Mouse (Mus musculus): ENCODE measurements at regions not wholly inside any gene's neighbourhood (a gene's known extent, or its start where the extent isn't known, plus 50 kb on each side); places are given as distances from the start of the nearest gene placed in this dataset.

- Histone ChIP-seq H3K27ac (replicated peaks; ENCODE audit: low read depth, low read length) (no peak overlapping the region), H3K4me3 (ENCODE audit: low read depth, low read length) (no peak overlapping the region), H3K9me3 (replicated peaks; ENCODE audit: control insufficient read depth, low read length) (no peaks in the 10 kb centered on the region), H3K27me3 (ENCODE audit: control insufficient read depth, insufficient read depth, low read length) (no peaks in the 10 kb centered on the region), H3K4me1 (ENCODE audit: control insufficient read depth, insufficient read depth, low read length) (no peaks in the 10 kb centered on the region), H3K4me2 (ENCODE audit: low read depth, low read length) (no peak overlapping the region), H3K36me3 (replicated peaks; ENCODE audit: control insufficient read depth, insufficient read depth, low read depth, low read length) (no peaks in the 10 kb centered on the region), H3K9ac (replicated peaks; ENCODE audit: low read length) (no peak overlapping the region)
- 59% methylated on average over 2 of the region's 2 CpGs for WGBS
- DNase-seq (ENCODE audit: low spot score) (no peak), ATAC-seq (replicated peaks; ENCODE audit: insufficient number of reproducible peaks, low FRiP score, low TSS enrichment, low read depth) (no peak)
These were observed 483.3 kb downstream of the Meis1 start for GRCm38 (mm10) chr11:18535592-18535857.

- Histone ChIP-seq H3K4me1 (ENCODE audit: control insufficient read depth, insufficient read depth, low read length) (no peaks in the 10 kb centered on the region), H3K4me3 (ENCODE audit: low read depth, low read length) (no peak overlapping the region), H3K27ac (replicated peaks; ENCODE audit: low read depth, low read length) (no peak overlapping the region), H3K36me3 (replicated peaks; ENCODE audit: control insufficient read depth, insufficient read depth, low read depth, low read length) (no peaks in the 10 kb centered on the region), H3K9me3 (replicated peaks; ENCODE audit: control insufficient read depth, low read length) (no peaks in the 10 kb centered on the region), H3K27me3 (ENCODE audit: control insufficient read depth, insufficient read depth, low read length) (no peaks in the 10 kb centered on the region), H3K9ac (replicated peaks; ENCODE audit: low read length) (no peak overlapping the region), H3K4me2 (ENCODE audit: low read depth, low read length) (no peak overlapping the region)
- 67% methylated on average over 7 of the region's 7 CpGs for WGBS
- DNase-seq (ENCODE audit: low spot score): peak; percentile 11
- ATAC-seq (replicated peaks; ENCODE audit: insufficient number of reproducible peaks, low FRiP score, low TSS enrichment, low read depth): no peak
These were observed 483.8 kb downstream of the Meis1 start for GRCm38 (mm10) chr11:18534807-18535591.

- DNase-seq (ENCODE audit: low spot score) (no peak), ATAC-seq (replicated peaks; ENCODE audit: insufficient number of reproducible peaks, low FRiP score, low TSS enrichment, low read depth) (no peak)
- Histone ChIP-seq H3K9me3 (replicated peaks; ENCODE audit: control insufficient read depth, low read length) (no peaks in the 10 kb centered on the region), H3K4me3 (ENCODE audit: low read depth, low read length) (no peak overlapping the region), H3K4me2 (ENCODE audit: low read depth, low read length) (no peak overlapping the region), H3K27ac (replicated peaks; ENCODE audit: low read depth, low read length) (no peak overlapping the region), H3K36me3 (replicated peaks; ENCODE audit: control insufficient read depth, insufficient read depth, low read depth, low read length) (no peaks in the 10 kb centered on the region), H3K9ac (replicated peaks; ENCODE audit: low read length) (no peak overlapping the region), H3K27me3 (ENCODE audit: control insufficient read depth, insufficient read depth, low read length) (no peaks in the 10 kb centered on the region), H3K4me1 (ENCODE audit: control insufficient read depth, insufficient read depth, low read length) (no peaks in the 10 kb centered on the region)
- WGBS: 67% methylated on average over 2 of the region's 2 CpGs
These were observed 487.3 kb downstream of the Meis1 start for GRCm38 (mm10) chr11:18531264-18532110.

GRCm38 (mm10) chr11:18528568-18528967 lies 490.2 kb downstream of the Meis1 start:
- 63% methylated on average over 4 of the region's 4 CpGs for WGBS
- H3K27me3 ChIP-seq (ENCODE audit: control insufficient read depth, insufficient read depth, low read length): no peaks in the 10 kb centered on the region
- ATAC-seq (replicated peaks; ENCODE audit: insufficient number of reproducible peaks, low FRiP score, low TSS enrichment, low read depth): no peak

GRCm38 (mm10) chr11:18495108-18495757 lies 523.6 kb downstream of the Meis1 start:
- ATAC-seq (replicated peaks; ENCODE audit: insufficient number of reproducible peaks, low FRiP score, low TSS enrichment, low read depth) (no peak), DNase-seq (ENCODE audit: low spot score) (no peak)
- Histone ChIP-seq H3K4me1 (ENCODE audit: control insufficient read depth, insufficient read depth, low read length) (no peaks in the 10 kb centered on the region), H3K9me3 (replicated peaks; ENCODE audit: control insufficient read depth, low read length) (no peaks in the 10 kb centered on the region), H3K27ac (replicated peaks; ENCODE audit: low read depth, low read length) (no peak overlapping the region), H3K27me3 (ENCODE audit: control insufficient read depth, insufficient read depth, low read length) (no peaks in the 10 kb centered on the region), H3K4me2 (ENCODE audit: low read depth, low read length) (no peak overlapping the region), H3K4me3 (ENCODE audit: low read depth, low read length) (no peak overlapping the region), H3K36me3 (replicated peaks; ENCODE audit: control insufficient read depth, insufficient read depth, low read depth, low read length) (no peaks in the 10 kb centered on the region), H3K9ac (replicated peaks; ENCODE audit: low read length) (no peak overlapping the region)
- 77% methylated on average over 6 of the region's 6 CpGs for WGBS

More at GRCm38 (mm10) chr11:18528568-18528967, 490.2 kb downstream of the Meis1 start:
- H3K4me2 ChIP-seq (ENCODE audit: low read depth, low read length): no peak overlapping the region
- no peak overlapping the region for H3K27ac ChIP-seq (replicated peaks; ENCODE audit: low read depth, low read length)
- H3K9ac ChIP-seq (replicated peaks; ENCODE audit: low read length): no peak overlapping the region
- H3K9me3 ChIP-seq (replicated peaks; ENCODE audit: control insufficient read depth, low read length): no peaks in the 10 kb centered on the region
- no peak overlapping the region for H3K4me3 ChIP-seq (ENCODE audit: low read depth, low read length)
- H3K36me3 ChIP-seq (replicated peaks; ENCODE audit: control insufficient read depth, insufficient read depth, low read depth, low read length): no peaks in the 10 kb centered on the region
- DNase-seq (ENCODE audit: low spot score): no peak
- no peaks in the 10 kb centered on the region for H3K4me1 ChIP-seq (ENCODE audit: control insufficient read depth, insufficient read depth, low read length)

- DNase-seq (ENCODE audit: low spot score) (no peak), ATAC-seq (replicated peaks; ENCODE audit: insufficient number of reproducible peaks, low FRiP score, low TSS enrichment, low read depth) (no peak)
- H3K36me3 ChIP-seq (replicated peaks; ENCODE audit: control insufficient read depth, insufficient read depth, low read depth, low read length): no peaks in the 10 kb centered on the region
- no peak overlapping the region for H3K9ac ChIP-seq (replicated peaks; ENCODE audit: low read length)
- 68% methylated on average over 5 of the region's 5 CpGs for WGBS
- no peaks in the 10 kb centered on the region for H3K9me3 ChIP-seq (replicated peaks; ENCODE audit: control insufficient read depth, low read length)
- no peaks in the 10 kb centered on the region for H3K4me1 ChIP-seq (ENCODE audit: control insufficient read depth, insufficient read depth, low read length)
- no peak overlapping the region for H3K4me3 ChIP-seq (ENCODE audit: low read depth, low read length)
- no peak overlapping the region for H3K27ac ChIP-seq (replicated peaks; ENCODE audit: low read depth, low read length)
- H3K27me3 ChIP-seq (ENCODE audit: control insufficient read depth, insufficient read depth, low read length): no peaks in the 10 kb centered on the region
- H3K4me2 ChIP-seq (ENCODE audit: low read depth, low read length): no peak overlapping the region
These were observed 524.8 kb downstream of the Meis1 start for GRCm38 (mm10) chr11:18493981-18494380.

GRCm38 (mm10) chr11:18493086-18493485 lies 525.7 kb downstream of the Meis1 start:
- no peaks in the 10 kb centered on the region for H3K4me1 ChIP-seq (ENCODE audit: control insufficient read depth, insufficient read depth, low read length)
- H3K4me3 ChIP-seq (ENCODE audit: low read depth, low read length): no peak overlapping the region
- no peak overlapping the region for H3K27ac ChIP-seq (replicated peaks; ENCODE audit: low read depth, low read length)
- H3K4me2 ChIP-seq (ENCODE audit: low read depth, low read length): no peak overlapping the region
- H3K9ac ChIP-seq (replicated peaks; ENCODE audit: low read length): no peak overlapping the region
- H3K36me3 ChIP-seq (replicated peaks; ENCODE audit: control insufficient read depth, insufficient read depth, low read depth, low read length): no peaks in the 10 kb centered on the region
- DNase-seq (ENCODE audit: low spot score) (no peak), ATAC-seq (replicated peaks; ENCODE audit: insufficient number of reproducible peaks, low FRiP score, low TSS enrichment, low read depth) (no peak)
- no peaks in the 10 kb centered on the region for H3K27me3 ChIP-seq (ENCODE audit: control insufficient read depth, insufficient read depth, low read length)
- WGBS: 19% methylated on average over 2 of the region's 2 CpGs
- no peaks in the 10 kb centered on the region for H3K9me3 ChIP-seq (replicated peaks; ENCODE audit: control insufficient read depth, low read length)

All from embryonic facial prominence, embryonic 11.5 days (tissue).